Mouse (Mus musculus): ENCODE measurements at regions not wholly inside any gene's neighbourhood (a gene's known extent, or its start where the extent isn't known, plus 50 kb on each side); places are given as distances from the start of the nearest gene placed in this dataset.

DNA sequence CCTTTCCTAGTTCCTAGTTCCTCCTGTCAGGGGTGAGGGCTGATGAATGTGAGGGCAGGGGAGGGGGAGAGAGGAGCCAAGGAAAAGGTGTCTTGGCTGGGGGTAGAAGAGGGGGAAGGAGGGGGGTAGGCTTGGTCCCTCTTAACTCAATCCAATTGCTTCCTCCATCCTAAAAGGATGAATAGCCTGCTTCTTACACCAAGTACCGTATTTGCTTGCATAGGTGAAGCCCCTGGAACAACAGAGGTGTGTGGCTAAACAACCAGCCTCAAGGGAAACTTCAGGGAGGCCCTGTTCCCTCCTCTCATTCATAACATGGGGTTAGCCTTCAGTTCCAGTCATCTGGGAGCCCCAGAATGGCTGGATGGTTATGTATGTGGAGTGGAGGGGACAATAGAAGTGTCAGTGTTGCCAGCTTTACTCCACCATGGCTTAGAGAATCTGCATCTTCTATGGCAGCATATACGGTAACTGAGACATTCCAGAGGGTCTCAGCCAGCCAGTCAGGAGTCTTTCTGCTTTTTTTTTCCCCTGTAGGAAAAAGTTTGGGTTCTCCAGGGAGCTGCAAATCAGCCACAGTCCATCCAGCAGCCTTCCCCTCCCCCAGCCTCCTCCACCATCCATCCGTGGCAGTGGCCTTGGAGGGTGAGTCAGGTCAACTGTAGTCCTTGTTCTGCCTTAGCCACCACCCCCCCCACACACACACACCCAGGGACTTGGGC, 100.2 kb upstream of the Ccnd2 start:
- no peak for DNase-seq (ENCODE audit: low spot score)

DNA sequence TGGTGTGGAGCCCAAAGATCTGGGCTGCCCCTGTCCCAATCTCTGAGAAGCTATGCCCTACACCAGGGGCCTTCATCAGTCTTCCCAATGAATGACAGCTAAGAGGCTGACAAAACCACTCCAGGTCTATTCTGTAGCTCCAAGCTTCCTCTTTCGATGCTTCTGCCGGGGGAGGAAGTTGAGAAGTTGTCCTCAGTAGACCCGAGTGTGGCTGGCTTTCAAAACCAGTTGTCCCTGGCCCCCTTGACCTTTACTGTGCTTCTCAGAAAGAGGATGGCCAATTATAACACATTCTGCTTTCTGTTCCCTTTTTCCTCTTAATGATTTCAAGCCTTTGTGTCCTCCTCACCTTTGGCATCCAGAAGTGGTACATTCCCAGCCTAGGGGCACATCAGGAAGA, 101.9 kb upstream of the Ccnd2 start:
- DNase-seq (ENCODE audit: low spot score) = no peak

GRCm38 (mm10) chr6:127263903-127264680, 112.1 kb upstream of the Ccnd2 start:
- no peak for DNase-seq (ENCODE audit: low spot score)

DNA sequence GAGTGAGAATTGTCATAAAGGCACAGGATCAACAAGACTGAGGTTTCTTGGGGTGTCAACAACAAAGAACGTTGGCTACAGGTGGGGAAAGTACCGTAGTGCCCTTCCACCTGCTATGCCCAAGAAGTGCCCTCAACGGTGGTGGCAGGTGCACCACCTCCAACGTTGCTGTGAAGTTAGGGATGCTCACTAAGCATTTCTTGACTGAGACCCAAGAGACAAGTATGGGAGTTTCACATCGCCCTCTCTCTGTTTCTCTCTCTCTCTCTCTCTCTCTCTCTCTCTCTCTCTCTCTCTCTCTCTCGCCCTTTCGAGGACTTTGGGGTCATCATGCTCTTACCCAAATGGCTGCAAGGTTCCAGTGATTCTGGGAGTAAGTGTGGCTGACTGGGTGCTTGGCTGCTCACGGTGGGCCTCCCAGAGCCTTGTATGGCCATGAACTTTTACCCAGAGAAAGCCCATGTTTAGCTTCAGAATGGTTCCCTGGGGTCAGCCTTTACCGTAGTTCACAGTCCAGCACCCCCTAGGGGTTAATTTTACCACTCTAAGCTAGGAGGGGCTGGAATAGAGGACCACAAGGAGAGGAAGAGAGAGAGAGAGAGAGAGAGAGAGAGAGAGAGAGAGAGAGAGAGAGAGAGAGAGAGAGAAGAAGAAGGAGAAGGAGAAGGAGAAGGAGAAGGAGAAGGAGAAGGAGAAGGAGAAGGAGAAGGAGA, 113.2 kb upstream of the Ccnd2 start:
- no peak for DNase-seq (ENCODE audit: low spot score)

- peak; percentile 50 for DNase-seq (ENCODE audit: low spot score)
These were observed 114.2 kb upstream of the Ccnd2 start for GRCm38 (mm10) chr6:127265901-127266812.

- no peak for DNase-seq (ENCODE audit: low spot score)
These were observed 114.8 kb upstream of the Ccnd2 start for GRCm38 (mm10) chr6:127266813-127267165.

- no peak for DNase-seq (ENCODE audit: low spot score)
These were observed 117.0 kb upstream of the Ccnd2 start for GRCm38 (mm10) chr6:127269021-127269420.

GRCm38 (mm10) chr6:127269525-127270044, 117.6 kb upstream of the Ccnd2 start:
- no peak for DNase-seq (ENCODE audit: low spot score)

- no peak for DNase-seq (ENCODE audit: low spot score)
These were observed 118.8 kb upstream of the Ccnd2 start for GRCm38 (mm10) chr6:127270774-127271173.

- DNase-seq (ENCODE audit: low spot score) = no peak
These were observed 119.4 kb upstream of the Ccnd2 start for GRCm38 (mm10) chr6:127271418-127271817.

DNA sequence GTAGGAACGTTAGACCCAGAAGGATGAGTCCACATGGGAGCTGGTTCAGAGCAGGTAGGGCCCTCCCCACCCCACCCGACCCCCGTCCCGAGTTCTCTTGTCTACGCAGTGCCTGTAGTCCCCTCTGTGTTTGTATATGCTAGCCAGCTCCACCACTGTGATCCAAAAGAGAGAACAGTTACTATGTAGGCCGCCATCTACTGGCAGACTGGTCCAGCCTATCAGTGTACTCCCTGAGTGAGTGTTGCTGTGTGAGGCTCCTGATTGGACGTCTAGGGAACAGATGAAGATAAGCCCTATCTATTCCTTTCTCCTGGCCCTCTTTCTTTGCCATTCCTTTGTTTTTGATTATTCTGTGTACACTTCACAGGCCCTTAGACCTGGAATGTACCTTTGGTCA, 120.6 kb upstream of the Ccnd2 start:
- no peak for DNase-seq (ENCODE audit: low spot score)

DNA sequence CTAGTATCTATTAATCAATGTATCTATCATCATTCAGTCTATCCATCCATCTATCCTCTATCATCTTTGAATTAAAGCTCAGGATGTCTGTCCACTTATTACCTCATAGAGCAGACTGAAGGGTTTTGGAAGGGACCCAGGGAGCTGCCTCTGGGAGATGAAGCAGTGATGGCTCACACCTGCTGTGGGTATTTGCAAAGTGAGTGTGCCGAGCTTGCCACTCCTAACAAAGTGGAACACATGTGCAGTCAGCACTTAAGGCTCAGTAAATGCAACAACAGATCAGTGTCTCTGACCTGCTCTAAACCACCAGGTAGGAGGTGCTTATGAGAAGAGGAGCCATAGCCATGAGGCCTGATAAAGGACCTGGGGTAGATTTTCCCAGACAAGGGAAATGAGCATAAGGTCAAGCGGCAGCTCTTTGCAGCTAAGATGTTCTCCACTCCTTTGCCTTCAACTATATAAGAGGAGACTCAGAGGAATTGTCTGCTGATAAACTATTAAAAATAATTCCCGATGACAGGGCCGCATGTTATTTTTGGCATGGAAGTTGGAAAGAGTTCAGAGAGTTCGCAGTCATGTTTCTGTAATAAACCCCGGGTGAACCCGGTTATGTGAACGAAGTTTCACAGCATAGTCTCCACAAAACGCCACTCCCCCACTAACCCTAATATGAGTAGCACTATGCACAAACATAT, 122.9 kb upstream of the Ccnd2 start:
- no peak for DNase-seq (ENCODE audit: low spot score)

DNA sequence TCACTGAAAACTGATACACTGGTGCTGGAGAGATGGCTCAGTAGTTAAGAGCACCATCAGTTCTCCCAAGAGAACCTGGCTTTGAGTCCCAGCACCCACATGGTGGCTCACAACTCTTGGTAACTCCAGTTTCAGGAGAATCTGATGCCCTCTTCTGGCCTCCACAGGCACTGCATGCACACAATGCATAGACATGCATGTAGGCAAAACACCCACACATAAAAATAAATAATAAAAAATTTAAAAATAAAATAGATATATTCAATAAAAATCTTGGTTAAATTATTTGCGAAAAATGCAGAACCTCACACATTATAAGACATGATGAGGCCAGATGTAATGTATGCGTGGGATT, 123.4 kb upstream of the Ccnd2 start:
- no peak for DNase-seq (ENCODE audit: low spot score)

DNA sequence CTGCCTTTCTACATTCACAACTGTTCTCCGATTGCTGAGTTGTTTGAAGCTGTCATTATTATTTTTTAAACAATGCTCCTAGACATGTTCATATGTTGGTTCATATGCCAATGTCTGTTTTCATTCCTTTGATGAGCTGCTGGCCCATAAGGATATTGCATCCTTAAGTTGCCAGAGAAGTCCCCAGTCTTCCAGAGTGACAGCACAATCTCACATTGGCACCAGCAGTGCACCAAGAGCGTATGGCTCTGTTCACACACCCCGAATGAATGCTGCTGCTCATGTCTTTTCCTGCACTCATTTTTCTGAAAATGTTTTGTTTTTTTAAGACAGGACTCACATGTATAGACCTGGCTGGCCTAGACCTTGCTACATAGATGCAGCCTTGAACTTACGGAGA, 124.4 kb upstream of the Ccnd2 start:
- no peak for DNase-seq (ENCODE audit: low spot score)

- no peak for DNase-seq (ENCODE audit: low spot score)
These were observed 126.4 kb upstream of the Ccnd2 start for GRCm38 (mm10) chr6:127278402-127278801.

DNA sequence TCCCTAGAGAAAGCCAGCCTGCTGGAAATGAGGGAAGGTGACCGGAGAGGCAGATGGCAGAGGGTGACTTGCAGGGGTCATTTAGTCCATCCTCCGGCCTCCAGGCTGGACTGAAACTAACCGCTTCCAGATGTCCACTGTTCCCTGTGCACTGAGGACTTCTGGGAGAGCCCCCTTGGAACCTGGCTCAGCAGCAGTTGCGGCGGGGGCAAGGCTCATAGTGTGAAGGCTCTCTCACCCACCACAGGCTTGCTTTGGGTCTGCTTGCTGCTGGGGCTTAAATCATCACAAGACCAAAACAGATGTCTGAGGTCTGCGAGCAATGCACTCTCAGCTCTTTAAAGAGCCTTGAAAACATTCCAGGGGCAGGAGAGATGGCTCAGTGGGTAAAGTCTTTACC, 132.2 kb upstream of the Ccnd2 start:
- no peak for DNase-seq (ENCODE audit: low spot score)

- DNase-seq (ENCODE audit: low spot score) = no peak
These were observed 134.9 kb upstream of the Ccnd2 start for GRCm38 (mm10) chr6:127286681-127287476.

- no peak for DNase-seq (ENCODE audit: low spot score)
These were observed 137.0 kb upstream of the Ccnd2 start for GRCm38 (mm10) chr6:127288946-127289345.

DNA sequence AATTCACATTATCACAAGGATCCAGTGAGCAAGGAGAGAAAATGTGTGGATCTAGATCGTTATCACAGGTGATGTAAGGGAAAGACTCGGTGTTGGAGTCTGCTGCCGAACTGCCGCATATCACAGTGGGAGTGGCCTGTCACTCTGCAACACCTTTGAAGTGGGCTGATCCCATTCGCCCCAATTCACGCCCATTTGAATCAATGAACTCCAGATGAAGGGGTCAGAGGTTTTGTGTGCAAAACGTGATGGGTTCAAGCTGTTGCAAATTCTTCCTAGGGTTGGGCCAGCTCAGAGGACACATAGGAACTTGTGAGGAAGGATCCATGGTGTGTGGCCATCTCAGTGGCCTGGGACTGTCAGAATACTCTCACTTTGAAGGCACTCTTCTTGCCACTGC, 139.9 kb upstream of the Ccnd2 start:
- no peak for DNase-seq (ENCODE audit: low spot score)

- no peak for DNase-seq (ENCODE audit: low spot score)
These were observed 141.8 kb upstream of the Ccnd2 start for GRCm38 (mm10) chr6:127293829-127294228.
